Mouse (Mus musculus): ENCODE results near the gene Gm13078. TPM values are rescaled to one million over a fixed set of nuclear protein-coding genes. Genes with fewer than 3 reads are reported as not detected.

Gene Gm13078
- not detected for total RNA-seq (2021)
- long read RNA-seq, experiment 1 = 0 reads
- long read RNA-seq, experiment 2 = 0 reads

GRCm38 (mm10) chr4:143719155-143719554 lies at the start of gene Gm13078:
Gm13078 (plus strand) TSS chr4:143719455.
- no peak for DNase-seq (ENCODE audit: low spot score)

GRCm38 (mm10) chr4:143702611-143703010 lies 16.6 kb upstream of the Gm13078 start, which contains the start of gene Gm13089:
Gm13089 (minus strand) TSS chr4:143702711.
- DNase-seq (ENCODE audit: low spot score) = no peak

Other genes starting within 250 kb of the Gm13078 start
- gene Gm13043, start 208.1 kb upstream of the Gm13078 start, total RNA-seq (2021) = not detected
- not detected for gene Gm13040, start 183.5 kb upstream of the Gm13078 start, total RNA-seq (2021)
- not detected for gene BC080695, start 167.8 kb upstream of the Gm13078 start, total RNA-seq (2021)
- gene Gm13057, start 167.7 kb upstream of the Gm13078 start, total RNA-seq (2021) = not detected
- not detected for gene Gm13083, start 104.5 kb upstream of the Gm13078 start, total RNA-seq (2021)
- not detected for gene Gm13088, start 62.2 kb upstream of the Gm13078 start, total RNA-seq (2021)
- gene Gm13089, start 16.7 kb upstream of the Gm13078 start, total RNA-seq (2021) = not detected
- gene Gm13023, start 69.9 kb downstream of the Gm13078 start, total RNA-seq (2021) = not detected
- gene Gm13084, start 96.6 kb downstream of the Gm13078 start, total RNA-seq (2021) = not detected
- not detected for gene Gm13103, start 127.0 kb downstream of the Gm13078 start, total RNA-seq (2021)
- not detected for gene Pramef6, start 180.9 kb downstream of the Gm13078 start, total RNA-seq (2021)
- gene Pramef25, start 231.6 kb downstream of the Gm13078 start, total RNA-seq (2021) = not detected
- gene Gm13101, start 247.5 kb downstream of the Gm13078 start, total RNA-seq (2021) = not detected

All from gastrocnemius, adult 18-20 months (tissue).